Mouse (Mus musculus) heart, postnatal 25 days (tissue): ENCODE measurements around the gene Arhgap30. TPM values are rescaled to one million over a fixed set of nuclear protein-coding genes. Genes with fewer than 3 reads are reported as not detected.

Experiments
- DNase-seq: peaks from one replicate; pipeline ENCODE4 v3.0.0; 2022; ENCODE audit warnings: low spot score
- intact Hi-C: fragments of 180-260 bp; cut with DNase I; formaldehyde crosslinking; loops from one replicate; pipeline ENCODE4 v1.15.1; 2025
- total RNA-seq, 2 experiments: library from RNA; stranded (reverse); gene quantifications; 2 replicates each; pipeline ENCODE4 v1.2.3; 2021

The Arhgap30 gene
- total RNA-seq, 2 experiments from 2014 or later = 2.7 TPM

- intact Hi-C loops = no loop called here
- no peak for DNase-seq
Measured at GRCm38 (mm10) chr1:171451001-171451400, 62.2 kb downstream of the Arhgap30 start.

- intact Hi-C loops = loop anchor here (2.0 kb wide), 1 partner anchor 14 kb away; no protein-coding TSS in a partner anchor
- no peak for DNase-seq
Measured at GRCm38 (mm10) chr1:171452522-171452921, 63.8 kb downstream of the Arhgap30 start.

GRCm38 (mm10) chr1:171452923-171453322, 64.2 kb downstream of the Arhgap30 start:
- no peak for DNase-seq
- intact Hi-C loops = loop anchor here (2.0 kb wide), 1 partner anchor 14 kb away; no protein-coding TSS in a partner anchor

GRCm38 (mm10) chr1:171454926-171455325, 66.2 kb downstream of the Arhgap30 start:
- intact Hi-C loops = no loop called here

GRCm38 (mm10) chr1:171457568-171457967, 68.8 kb downstream of the Arhgap30 start:
- no peak for DNase-seq
- intact Hi-C loops = no loop called here

More at GRCm38 (mm10) chr1:171454926-171455325, 66.2 kb downstream of the Arhgap30 start:
- DNase-seq = no peak

GRCm38 (mm10) chr1:171459791-171460190, 71.0 kb downstream of the Arhgap30 start:
- intact Hi-C loops = no loop called here
- no peak for DNase-seq

Other genes starting within 250 kb of the Arhgap30 start
- gene Sdhc, start 238.4 kb upstream of the Arhgap30 start, total RNA-seq = 1,000 to 10,000 TPM; 1,121 to 1,186 TPM
- gene Mpz, start 238.2 kb upstream of the Arhgap30 start, total RNA-seq = 1 to 10 TPM in 1 of 2 experiments, under 1 TPM in 1; 0.29 to 6.7 TPM
- gene Pcp4l1, start 192.7 kb upstream of the Arhgap30 start, total RNA-seq = 100 to 1,000 TPM; 253 to 281 TPM
- not detected for gene Nr1i3, start 175.0 kb upstream of the Arhgap30 start, total RNA-seq
- gene Tomm40l, start 166.4 kb upstream of the Arhgap30 start, total RNA-seq = 100 to 1,000 TPM in 1 of 2 experiments, 10 to 100 TPM in 1; 88.9 to 101 TPM
- gene Apoa2, start 163.9 kb upstream of the Arhgap30 start, total RNA-seq = 1 to 10 TPM; 2.9 to 3.0 TPM
- gene Fcer1g, start 154.6 kb upstream of the Arhgap30 start, total RNA-seq = 10 to 100 TPM; 11.0 to 12.9 TPM
- gene Adamts4, start 138.5 kb upstream of the Arhgap30 start, total RNA-seq = 1 to 10 TPM in 1 of 2 experiments, under 1 TPM in 1; 0.49 to 2.0 TPM
- gene Ndufs2, start 137.6 kb upstream of the Arhgap30 start, total RNA-seq = 1,000 to 10,000 TPM; 1,437 to 1,441 TPM
- 10 to 100 TPM; 16.4 to 17.8 TPM for gene B4galt3, start 118.6 kb upstream of the Arhgap30 start, total RNA-seq
- 10 to 100 TPM; 13.4 to 13.7 TPM for gene Ppox, start 107.8 kb upstream of the Arhgap30 start, total RNA-seq
- 10 to 100 TPM; 19.7 to 21.3 TPM for gene Usp21, start 101.0 kb upstream of the Arhgap30 start, total RNA-seq
- 10 to 100 TPM; 80.7 to 81.5 TPM for gene Ufc1, start 93.9 kb upstream of the Arhgap30 start, total RNA-seq
- 10 to 100 TPM; 21.9 to 22.2 TPM for gene Dedd, start 59.8 kb upstream of the Arhgap30 start, total RNA-seq
- 10 to 100 TPM; 26.1 to 29.9 TPM for gene Nit1, start 43.3 kb upstream of the Arhgap30 start, total RNA-seq
- 10 to 100 TPM; 74.3 to 84.4 TPM for gene Pfdn2, start 43.3 kb upstream of the Arhgap30 start, total RNA-seq
- not detected for gene Klhdc9, start 28.2 kb upstream of the Arhgap30 start, total RNA-seq
- gene Nectin4, start 18.9 kb upstream of the Arhgap30 start, total RNA-seq = under 1 TPM; 0.21 to 0.42 TPM
- gene Usf1, start 22.4 kb downstream of the Arhgap30 start, total RNA-seq = 10 to 100 TPM; 38.7 to 42.6 TPM
- gene Tstd1, start 29.9 kb downstream of the Arhgap30 start, total RNA-seq = 1 to 10 TPM; 1.2 to 1.6 TPM
- 10 to 100 TPM; 37.1 to 38.9 TPM for gene F11r, start 48.6 kb downstream of the Arhgap30 start, total RNA-seq
- gene Alyref2, start 114.5 kb downstream of the Arhgap30 start, total RNA-seq = 1 to 10 TPM; 2.4 to 3.3 TPM
- not detected for gene Itln1, start 146.3 kb downstream of the Arhgap30 start, total RNA-seq
- gene Cd244a, start 170.2 kb downstream of the Arhgap30 start, total RNA-seq = under 1 TPM; 0.25 to 0.44 TPM
- gene Ly9, start 218.5 kb downstream of the Arhgap30 start, total RNA-seq = under 1 TPM; 0.22 to 0.39 TPM